Mouse (Mus musculus): ENCODE measurements at regions not wholly inside any gene's neighbourhood (a gene's known extent, or its start where the extent isn't known, plus 50 kb on each side); places are given as distances from the start of the nearest gene placed in this dataset.
A peak's percentile ranks its signal among the peaks of the same experiment; 100 is the strongest.

DNA sequence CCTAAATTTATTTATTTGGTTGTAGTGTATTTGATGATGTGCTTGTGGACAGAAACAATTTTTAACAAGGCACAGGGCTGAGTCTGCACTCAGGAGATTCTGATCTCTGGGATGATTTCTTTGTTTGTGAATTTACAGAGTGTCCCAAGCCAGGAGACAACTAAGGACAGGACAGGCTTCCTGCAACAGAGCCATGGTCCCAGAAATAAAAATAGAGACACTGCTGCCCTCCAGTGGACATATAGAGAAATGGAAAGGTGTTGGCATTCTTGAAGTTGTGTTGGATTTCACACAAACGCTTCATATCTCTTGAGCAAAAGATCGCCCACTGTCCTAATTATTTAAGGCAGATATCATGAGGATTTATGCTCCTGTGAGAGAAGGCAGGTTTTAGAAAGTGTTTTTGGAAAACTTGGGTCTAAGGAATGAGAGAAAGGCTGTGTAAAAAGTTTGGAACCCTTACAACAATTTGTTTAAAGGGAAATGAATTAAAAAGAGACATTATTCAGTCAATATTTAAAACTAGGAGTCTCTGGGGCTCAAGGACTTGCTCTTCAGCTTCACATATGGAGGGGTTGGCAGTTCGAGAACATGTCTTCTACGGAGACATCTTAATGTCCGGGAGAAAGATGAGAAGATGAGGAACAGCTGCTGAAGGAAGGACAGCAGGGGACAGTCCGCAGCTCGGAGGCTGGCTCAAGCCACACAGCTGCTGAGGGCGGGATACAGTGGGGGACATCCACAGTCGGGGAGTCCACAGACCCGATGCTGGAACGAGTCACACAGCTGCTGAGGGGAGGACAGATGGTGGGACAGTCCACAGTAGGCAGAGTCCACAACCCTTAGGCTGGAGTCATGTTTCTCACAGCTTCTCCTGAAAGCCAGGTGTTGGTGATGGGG lies 263.5 kb downstream of the Ankrd50 start:
- DNase-seq (ENCODE audit: low spot score in 2 of 2) = peak; percentile 56 to 65

DNA sequence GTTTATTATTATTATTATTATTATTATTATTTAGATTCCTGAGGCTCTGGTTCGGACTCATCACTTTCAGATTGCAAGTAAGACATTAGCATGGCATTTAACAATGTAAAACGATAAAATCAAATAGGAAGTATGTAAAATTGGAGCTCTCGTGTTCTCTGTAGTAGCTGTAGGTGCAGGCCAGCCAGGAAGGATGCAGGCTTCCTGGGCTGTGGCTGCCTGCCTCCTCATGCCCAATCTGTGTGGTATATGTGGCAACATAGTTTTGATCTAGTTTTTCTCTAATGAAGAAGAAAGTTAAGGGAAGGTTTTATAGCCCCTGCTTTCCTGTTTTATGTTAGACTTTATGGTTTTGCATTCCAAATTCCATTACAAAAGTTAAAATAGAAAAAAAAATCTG lies 275.6 kb downstream of the Ankrd50 start:
- no peak for DNase-seq (ENCODE audit: low spot score in 2 of 2)

DNA sequence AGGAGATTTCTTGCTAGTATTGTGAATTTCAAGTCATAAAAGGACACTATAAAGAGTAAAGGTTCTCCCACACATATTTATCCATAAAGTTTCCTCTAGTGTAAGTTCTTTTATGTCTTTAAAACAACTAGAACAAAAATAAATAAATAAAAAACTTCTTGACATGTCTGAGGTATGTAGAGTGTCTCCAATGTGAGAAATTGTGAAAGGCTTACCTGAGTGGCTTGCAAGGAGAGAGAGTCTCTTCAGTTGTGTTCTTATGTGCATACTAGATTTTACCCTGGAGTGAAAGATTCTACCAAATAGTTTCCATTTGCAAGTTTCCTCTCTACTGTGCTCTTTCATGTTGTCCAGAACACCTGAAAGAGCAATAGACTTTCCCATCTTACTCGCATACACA lies 276.8 kb downstream of the Ankrd50 start:
- DNase-seq (ENCODE audit: low spot score in 2 of 2) = no peak

DNA sequence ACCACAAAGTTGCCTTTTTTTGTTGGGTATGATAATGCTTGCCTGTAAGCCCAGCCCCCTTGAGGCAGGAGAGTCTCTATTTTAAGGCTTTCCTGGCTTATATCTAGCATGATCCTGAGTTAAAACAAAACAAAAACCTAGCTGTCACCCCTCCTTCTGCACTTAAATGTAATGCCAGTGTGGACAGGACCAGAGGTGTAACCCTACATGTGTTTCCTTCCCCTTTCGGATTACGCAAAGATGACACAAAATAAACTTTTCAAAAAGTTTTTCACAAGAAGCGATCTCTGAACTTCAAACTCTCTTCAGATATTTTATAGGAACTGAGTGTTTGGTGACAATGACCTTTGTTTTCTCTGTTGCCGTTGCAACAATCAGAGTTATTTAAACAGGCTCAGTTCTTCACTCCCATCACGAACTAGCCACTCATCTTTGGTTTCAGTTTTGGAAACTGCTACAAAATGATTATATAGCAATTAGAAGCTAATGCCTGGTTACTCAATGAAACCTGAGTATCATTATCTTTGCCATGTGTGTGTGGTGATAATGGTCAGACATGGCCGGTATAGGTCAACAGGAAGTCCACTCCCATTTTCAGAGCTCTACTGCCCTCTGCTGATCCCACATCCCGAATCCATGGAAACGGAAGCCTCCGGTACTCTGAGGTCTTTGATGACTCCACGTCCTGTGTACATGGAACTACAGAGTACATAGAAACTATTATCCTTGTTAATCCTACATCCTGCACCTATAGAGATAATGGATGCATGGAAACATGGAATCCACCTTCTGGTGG lies 282.6 kb downstream of the Ankrd50 start:
- peak; percentile 66 to 73 for DNase-seq (ENCODE audit: low spot score in 2 of 2)

DNA sequence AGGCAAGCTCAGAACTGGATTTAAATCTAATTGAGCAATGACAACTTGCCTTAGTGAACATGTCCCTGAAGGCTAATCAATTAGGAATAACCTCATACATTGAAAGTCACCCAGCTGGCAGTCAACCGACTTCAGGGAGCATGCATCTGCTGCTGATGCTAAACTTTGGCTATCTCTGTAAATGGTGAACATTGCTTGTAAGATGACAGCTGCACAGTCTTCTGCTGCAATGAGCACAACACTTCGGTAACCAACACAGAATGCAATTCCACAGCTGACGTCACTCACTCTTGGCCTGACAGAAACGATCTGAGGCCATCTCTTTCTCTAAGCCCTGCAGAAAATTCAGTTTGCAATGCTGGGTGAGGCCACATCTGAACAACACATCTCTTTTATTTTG lies 290.6 kb downstream of the Ankrd50 start:
- no peak for DNase-seq (ENCODE audit: low spot score in 2 of 2)

DNA sequence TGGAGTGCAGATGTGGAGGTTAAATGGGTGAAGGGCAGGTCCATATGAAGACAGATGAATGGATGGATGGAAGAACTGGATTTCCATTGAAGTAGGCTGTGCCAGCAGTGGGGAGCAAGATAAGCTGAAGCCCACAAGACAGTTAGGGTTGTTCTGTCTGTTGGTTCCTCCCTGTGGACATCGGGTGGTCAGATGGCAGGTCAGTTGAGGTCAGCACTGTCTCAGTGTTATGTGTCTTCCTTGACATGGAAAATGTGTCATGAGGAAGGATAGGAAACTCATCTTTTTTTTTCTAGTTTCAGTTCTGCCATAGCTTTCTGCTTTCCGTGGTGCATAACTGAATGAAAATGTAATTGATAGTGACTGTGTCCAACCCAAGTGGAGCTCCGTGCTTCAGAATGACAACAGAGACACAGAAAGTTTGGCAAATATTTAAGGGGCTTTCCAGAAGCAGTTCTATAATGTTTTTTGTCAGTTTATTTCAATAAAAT lies 297.2 kb downstream of the Ankrd50 start:
- no peak for DNase-seq (ENCODE audit: low spot score in 2 of 2)

DNA sequence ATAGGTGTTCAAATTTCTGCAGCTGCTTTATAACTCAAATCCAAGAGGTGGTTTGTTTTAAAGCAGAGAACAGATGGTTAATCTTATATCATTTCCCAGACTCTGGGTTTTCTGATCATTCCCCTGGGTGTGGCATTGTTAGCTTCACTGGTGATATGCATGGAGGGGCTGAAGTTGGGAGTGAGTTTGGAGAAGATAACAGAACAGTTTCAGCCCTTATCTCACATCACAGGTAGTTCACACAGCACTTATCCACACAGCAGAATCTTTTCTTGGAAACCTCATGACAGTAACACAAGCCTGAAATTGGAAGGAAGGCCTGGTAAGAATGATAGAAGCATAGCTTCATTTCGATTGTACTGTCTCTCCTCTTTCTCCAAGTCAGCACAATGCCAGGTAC lies 298.1 kb downstream of the Ankrd50 start:
- DNase-seq (ENCODE audit: low spot score in 2 of 2) = no peak

DNA sequence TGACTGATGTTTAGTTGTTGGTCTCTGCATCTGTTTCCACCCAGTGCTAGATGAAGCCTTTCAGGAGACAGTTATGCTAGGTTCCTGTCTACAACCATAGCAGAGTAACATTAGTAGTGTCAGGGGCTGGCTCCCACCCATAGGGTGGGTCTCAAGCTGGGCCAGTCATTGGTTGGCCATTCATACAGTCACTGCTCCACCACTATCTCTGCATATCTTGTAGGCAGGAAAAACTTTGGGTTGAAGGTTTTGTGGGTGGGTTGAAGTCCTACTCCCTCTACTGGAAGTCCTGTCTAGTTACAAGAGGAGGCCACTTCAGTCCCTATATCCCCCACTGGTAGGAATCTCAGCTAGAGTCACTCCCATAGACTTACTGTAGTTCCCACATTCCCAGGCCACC lies 306.3 kb downstream of the Ankrd50 start:
- no peak for DNase-seq (ENCODE audit: low spot score in 2 of 2)

DNA sequence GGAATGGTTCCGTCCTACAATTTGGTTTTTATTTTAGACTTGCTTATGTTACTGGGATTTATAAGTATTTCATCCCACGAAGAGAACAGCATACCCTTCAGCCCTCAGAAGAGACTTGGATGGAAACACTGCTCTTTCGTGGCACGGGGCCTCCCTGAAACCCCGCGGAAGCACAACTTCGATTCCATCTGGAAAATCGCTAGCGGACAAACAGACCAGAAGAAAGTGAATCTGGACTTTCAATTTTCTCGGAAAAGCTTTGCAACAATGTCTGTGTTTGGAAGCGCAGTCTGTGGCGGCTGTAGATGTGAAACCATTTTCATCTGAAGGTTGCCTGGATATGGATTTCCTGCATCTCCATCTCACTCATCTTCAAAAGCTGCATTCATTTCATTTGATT lies 308.7 kb downstream of the Ankrd50 start:
- DNase-seq (ENCODE audit: low spot score in 2 of 2) = no peak

DNA sequence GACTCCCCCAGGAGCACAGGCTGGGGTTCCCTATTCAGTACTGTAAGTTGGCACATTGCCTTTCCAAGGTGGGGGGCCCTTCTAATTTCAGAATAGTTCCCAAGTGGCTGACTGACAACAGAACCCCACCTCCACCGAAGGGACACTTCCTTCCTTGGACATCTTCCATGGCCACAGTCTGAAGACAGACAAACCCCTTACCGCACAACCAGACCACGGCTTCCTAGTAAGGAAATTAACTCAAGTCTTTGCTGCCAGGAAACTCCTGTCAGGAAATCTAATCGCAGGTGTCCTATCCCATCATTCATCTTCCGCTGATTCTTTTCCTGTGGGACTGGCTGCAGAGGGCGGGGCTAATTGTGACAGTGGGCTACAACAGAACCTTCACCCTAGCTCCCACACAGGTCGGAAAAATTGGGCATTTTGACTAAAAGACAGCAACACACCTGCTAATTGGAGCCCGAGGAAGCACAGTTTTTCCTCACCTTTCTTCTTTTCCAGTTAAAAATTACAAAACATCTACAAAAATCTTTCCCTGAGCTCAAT lies 309.8 kb downstream of the Ankrd50 start:
- no peak for DNase-seq (ENCODE audit: low spot score in 2 of 2)

DNA sequence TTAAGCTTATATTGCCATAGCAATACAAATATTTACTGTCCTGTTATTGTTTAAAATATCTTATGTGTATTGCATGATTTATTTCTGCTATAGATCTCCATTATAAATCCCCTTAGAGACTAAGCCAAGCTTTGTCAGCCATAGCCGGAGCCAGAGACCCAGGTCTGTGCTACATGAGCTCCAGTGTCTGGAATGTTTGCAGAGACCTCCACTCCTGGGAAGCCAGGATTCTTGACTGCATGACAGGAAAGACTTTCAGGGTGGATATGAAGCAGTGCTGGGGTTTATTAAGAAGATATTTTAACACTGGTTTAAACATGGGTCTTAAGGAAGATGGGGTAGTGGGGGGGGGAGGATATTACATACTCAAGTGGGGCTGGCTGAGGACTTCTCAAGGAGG lies 332.2 kb downstream of the Ankrd50 start:
- DNase-seq (ENCODE audit: low spot score in 2 of 2) = no peak

DNA sequence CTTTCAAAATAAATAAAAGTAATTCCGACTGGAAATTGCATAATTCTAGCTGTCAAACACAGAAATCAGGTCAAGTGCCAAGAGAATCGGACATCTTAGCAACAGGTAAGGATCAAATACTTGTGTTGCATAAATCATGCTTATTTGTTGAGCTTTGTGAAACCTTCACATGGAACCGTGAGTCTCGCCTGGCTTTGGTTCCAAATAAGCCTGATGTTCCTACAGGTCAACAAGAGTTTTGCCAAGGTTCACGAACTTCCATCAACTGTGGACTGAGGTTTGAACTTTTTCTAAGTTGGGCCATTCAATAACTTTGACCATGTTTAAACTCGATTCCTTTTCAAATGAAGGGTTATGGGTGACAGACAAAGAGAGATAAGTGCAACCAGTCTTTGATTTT lies 332.8 kb downstream of the Ankrd50 start:
- DNase-seq (ENCODE audit: low spot score in 2 of 2) = no peak

DNA sequence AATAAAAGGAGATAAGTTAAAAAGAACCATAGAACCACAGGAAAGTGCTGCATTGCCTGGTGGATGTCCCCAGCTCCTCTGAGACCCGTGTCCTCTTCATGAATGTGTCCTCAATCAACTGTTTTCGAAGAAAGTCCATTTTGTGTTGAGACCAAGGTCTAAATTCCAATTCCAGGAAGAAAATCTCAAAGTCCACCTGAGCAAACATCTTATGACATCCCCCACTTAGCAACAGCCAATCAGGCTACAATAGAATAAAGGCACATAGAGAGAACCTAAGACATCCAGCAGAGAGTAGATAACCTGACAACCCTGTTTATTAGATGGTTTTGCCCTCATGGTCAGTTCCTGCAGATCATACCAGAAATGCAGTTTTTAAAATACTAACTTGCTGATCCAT lies 338.0 kb downstream of the Ankrd50 start:
- no peak for DNase-seq (ENCODE audit: low spot score in 2 of 2)

DNA sequence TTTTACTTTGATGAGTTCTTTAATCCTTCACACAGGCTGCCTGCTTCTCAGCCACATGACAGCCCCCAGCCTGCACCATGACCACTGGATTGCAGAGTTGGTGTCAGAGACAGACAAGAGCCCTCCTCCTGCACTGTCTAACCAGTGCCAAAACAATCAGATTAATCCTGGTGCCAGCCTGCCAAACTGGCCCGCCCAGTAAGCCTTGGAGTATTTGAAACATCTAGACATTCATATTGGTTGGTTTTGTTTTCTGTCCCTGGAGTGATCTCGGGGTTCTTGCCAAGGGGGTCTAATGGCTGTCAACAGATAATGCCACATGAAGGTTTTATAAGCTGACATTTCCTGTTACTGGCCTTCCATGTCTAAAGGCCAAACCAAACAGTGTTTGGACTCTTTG lies 339.2 kb downstream of the Ankrd50 start:
- no peak for DNase-seq (ENCODE audit: low spot score in 2 of 2)

DNA sequence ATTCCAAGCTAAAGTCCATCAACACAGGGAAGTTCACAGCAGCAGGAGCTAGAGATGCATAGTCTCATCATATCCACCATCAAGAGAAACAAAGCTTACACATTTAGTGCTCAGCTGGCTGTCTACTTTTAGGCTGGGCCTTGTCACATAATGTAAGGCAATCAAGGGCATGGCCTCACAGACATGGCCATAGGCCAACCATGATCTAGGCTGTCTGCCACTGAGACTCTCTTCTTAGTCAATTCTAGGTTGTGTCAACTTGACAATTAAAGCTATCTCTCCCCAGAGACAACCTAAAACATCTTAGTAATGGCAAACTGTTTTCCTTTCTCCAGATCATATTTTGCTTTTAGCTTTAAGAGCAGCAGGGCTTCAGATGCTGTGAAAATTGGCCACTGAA lies 340.0 kb downstream of the Ankrd50 start:
- DNase-seq (ENCODE audit: low spot score in 2 of 2) = no peak

DNA sequence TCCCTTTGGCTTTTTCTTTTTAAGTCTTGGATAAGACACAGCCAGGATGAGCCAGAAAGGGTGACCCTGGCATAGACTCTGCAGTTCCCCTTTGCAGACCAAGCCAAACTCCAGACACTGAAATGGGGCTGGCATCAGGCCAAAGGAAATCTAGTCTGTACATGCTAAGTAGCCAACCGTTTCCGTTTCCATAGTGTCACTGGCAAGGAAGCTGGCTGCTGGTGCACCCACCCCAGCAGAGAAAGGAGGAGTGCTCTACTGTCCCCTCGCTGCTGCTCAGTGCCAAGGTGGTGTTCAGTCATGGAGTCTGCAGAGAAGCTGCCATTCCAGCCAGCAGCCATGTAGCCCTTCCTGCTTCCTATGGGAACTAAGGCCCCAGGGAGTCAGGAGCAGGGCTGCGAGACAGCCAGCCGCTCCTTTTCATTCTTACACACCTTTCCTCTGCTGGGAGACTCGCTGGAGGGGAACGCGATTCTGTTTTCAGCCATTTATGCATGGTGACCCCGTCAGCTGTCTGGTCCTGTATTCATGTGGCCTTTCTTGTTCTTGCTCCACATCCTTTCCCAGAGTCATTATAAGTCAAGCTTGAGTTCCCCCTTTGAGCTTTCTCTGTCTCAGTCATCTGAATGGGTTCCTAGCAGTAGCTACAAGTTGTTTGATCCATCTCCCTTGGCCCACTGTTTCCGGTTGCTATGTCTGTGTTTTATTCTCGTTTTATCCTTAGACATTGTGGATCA lies 341.3 kb downstream of the Ankrd50 start:
- peak; percentile 23 to 55 for DNase-seq (ENCODE audit: low spot score in 2 of 2)

DNA sequence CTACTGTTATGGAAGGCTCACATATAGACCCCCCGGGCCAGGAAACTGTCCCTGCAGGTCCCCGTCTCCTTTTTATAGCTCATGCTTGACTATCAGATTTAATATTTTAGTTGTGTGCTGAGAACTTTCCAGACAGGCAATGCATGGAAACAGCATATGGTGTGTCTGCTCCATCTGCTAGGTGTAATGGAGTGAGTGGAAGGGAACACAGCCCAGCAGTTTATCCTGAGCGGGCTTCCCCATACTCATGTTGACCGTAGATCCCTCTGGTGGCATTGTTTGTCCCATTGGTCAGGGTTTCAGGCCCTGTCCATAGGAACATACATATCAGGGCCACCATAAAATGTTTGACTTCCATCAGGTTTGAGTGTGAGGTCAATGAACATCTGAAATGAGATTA lies 345.3 kb downstream of the Ankrd50 start:
- DNase-seq (ENCODE audit: low spot score in 2 of 2) = peak; percentile 21 to 26

DNA sequence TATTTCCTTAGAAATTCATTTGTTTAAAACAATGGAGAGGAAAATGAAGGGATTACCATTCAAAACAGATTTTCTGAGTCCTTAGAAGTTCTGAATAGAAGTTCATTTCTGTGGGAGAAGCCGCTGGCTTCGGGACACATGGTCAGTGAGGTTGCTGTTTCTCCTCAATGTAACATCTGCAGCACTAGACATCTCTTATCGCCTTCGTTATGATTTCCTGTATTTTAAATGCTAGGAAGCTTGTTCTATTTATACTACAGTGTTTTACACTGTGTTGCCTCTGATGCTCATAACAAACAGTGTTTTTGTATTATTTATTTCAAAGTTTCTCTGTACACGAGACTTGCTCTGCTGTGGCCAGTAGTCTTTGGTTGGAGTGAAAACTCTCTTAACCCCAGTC lies 346.6 kb downstream of the Ankrd50 start:
- no peak for DNase-seq (ENCODE audit: low spot score in 2 of 2)

DNA sequence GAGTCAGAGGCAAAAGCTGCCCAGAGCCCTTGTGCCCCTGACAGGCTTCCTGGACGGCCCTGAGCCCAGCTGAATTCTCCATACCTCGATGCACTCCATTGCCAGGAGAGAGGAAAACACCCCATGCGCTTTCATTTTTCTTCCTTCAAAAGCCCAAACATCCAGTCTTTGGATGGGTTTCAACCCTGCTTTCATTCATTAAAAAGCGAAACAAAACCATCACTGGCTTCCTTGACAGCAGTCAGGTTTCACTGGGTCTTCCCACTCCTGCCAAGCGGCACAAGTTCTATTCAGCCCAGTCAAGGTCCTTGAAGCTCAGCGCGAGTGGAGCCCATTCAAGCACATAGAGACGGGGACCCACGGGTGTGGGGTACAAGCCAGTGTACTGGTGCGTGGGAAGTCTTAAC lies 348.8 kb downstream of the Ankrd50 start:
- DNase-seq (ENCODE audit: low spot score in 2 of 2) = no peak

DNA sequence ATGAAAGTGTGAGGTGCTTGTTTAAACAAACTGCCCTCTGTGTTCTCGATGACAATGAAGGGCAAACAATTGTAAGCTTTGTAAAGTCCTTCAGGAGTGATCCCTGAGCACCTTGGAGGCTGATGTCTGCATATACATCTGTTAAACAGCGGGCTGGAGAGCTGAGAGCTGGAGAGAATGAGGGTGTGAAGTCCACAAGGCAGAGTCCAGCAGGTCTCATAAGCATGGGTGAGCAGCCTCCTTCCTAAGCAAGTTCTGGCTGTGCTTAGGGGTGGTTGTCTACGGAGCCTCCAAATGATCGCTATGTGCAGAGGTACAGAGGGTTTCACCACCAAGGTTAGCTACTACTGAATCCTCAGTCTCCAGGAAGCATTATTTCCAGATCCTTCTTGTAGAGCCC lies 350.2 kb downstream of the Ankrd50 start:
- no peak for DNase-seq (ENCODE audit: low spot score in 2 of 2)

DNA sequence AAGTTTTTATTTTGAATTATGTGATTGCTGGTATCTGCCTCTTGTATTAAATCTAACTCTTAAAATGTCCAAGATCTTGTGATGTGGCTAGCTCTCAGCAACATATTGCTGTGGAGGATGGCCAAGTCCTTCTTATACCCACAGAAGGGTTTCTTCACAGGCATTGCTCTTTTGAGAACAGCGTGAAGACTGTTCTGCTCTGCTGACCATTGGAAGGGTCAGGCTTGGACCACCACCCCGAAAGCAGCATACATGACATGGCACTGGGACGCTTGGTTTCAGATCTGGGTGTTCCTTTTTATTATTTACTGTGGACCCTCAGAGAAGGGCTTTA lies 352.8 kb downstream of the Ankrd50 start:
- DNase-seq (ENCODE audit: low spot score in 2 of 2) = no peak

Data from right cerebral cortex, adult 2 months (tissue).